Mouse (Mus musculus) v-Abl transformed pro-B cells (cell line): ENCODE measurements around the gene Rela.

Experiments
- in situ Hi-C, 2 experiments: fragments of 400-800 bp; cut with MboI; formaldehyde crosslinking; loops; one replicate each; pipeline ENCODE4 v1.15.1; 2025; ENCODE audit not compliant: unreplicated experiment in 2 of 2

Rela gene

DNA sequence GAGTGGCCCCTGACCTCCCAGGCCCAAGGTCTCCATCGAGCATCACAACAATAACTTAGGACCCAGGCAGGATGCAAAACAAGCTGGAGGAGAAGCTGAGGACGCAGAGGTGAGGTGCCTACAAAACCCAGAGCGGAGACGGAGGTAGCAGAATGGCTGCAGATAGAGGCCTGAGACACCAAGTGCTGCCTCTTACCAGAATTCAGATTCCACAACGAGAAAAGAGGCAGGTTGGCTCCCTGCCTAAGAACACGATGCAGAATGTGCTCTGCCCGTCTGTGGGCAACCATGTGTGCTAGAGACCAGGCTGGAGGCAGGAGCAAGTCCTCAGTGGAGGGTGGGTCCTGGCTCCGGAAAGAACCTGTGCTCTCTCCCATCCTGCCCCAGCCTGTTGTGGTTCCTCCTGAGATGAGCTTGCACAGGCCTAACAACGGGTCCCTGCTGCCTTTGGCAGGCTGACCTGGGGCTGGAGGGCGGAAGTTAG is 55.7 kb downstream of the Rela start:
- in situ Hi-C loops = no loop called here

DNA sequence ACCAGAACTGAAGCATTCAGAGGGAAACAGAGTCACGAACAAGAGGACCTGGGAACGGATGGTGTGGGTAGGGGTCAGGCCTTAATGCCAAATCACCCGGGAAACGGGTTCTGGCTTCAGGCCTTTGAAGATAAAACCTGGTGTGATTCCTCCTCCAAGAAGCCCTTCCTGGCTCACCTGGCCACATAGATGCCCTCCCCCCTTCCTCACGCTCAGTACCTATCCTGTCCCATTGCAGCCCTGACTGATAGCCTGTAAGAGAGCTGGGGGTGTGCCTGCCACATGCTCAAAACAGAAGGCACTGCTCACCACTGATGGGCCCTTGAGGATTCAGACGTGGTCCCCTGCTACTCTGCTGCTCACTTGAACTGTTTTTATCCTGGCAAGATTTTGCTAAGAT is 56.5 kb downstream of the Rela start:
- in situ Hi-C loops = no loop called here

DNA sequence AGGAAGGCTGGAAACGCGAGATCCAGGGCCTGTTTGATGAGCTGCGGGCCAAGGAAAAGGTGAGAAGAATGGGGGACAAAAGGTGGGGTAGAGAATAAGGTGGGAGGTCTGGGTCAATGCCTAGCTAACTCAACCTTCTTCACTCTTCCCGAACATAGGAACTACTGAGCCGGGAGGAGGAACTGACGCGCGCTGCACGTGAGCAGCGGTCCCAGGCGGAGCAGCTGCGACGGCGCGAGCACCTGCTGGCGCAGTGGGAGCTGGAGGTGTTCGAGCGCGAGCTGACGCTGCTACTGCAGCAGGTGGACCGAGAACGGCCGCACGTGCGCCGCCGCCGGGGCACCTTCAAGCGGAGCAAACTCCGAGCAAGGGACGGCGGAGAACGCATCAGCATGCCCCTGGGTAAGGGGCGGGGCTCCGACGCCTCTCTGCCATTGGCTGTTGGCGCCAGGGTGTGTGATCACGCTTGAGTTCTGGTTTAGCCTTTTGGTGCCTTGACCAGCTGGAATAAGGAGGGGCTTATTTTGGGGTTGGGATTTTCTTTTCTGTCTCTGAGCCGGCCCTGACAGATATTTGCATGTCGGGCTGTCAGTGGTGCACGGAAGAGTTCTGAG is 58.7 kb downstream of the Rela start:
- in situ Hi-C loops = no loop called here
